In the genomic region with DNA sequence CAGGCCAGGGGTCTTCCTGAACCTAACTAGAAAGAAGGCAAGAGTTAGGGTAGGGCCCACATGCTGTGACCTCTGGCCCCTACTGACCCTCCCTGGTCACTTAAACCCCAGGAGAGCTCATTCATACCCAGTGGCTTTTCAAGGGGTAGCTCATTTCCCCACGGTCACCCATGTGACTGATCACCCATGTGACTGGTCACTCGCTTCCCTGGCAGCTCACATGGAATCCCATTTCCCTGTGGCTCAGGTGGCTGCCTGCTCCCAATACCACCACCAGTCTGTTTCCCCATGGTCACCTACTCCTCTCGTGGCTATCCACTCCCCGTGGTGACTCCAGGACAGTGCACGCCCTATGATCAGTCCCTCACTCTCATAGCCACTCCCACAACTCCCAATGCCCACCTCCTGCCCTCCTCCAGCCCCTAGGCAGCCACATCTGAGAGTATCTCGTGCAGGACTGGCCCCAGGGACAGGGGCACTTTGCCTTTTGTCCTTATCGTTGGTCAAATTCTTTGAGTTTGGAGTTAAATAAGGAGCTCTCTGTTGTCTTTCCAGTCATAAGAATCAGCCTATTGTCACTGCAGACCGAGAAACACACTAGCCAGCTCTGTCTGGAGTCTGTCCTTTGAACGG, we compare ENCODE assay signal across 10 mouse cellular contexts. TPM values are rescaled to one million over a fixed set of nuclear protein-coding genes. Genes with fewer than 3 reads are reported as not detected.
DNase-seq lines count a peak whose midpoint lies in the region; ATAC-seq and TF ChIP-seq lines count a peak whose summit lies in the region.
"Had no signal": no experiment of that assay in that cellular context is flagged by ENCODE, and none has a peak within 500 bp of the region (broad histone marks: within the 10 kb centered on the region; RNA-seq: fewer than 3 reads in every experiment).

No protein-coding gene starts in this region.

- no peaks in the 10 kb centered on the region for H3K9me3 ChIP-seq in lung, embryonic 16.5 days (ENCODE audit: control insufficient read depth, low read length)
- no peaks in the 10 kb centered on the region for H3K9me3 ChIP-seq in forebrain, embryonic 14.5 days (replicated peaks; ENCODE audit: control insufficient read depth, low read length)
- H3K9me3 ChIP-seq in neural tube, embryonic 14.5 days (ENCODE audit: control insufficient read depth, low read length): no peaks in the 10 kb centered on the region

- no peak for TF ChIP-seq EP300 in heart, adult 2 months (IDR thresholded peaks at IDR 0.05; ENCODE audit: insufficient read depth, low read depth, low read length)

- H3K27ac ChIP-seq in heart, adult 2 months: peak overlapping the region; percentile 36
- peak overlapping the region; percentile 28 for H3K27ac ChIP-seq in lung, embryonic 16.5 days (ENCODE audit: low read length)
- H3K27ac ChIP-seq in forebrain, embryonic 14.5 days (ENCODE audit: low read depth, low read length): peak overlapping the region; percentile 81
- peak overlapping the region; percentile 16; the same call in 1 of the 2 replicates for H3K27ac ChIP-seq in neural tube, embryonic 14.5 days (ENCODE audit: low read depth, low read length)

- H3K4me2 ChIP-seq in lung, embryonic 16.5 days (ENCODE audit: low read depth, low read length): no peak overlapping the region
- H3K4me2 ChIP-seq in forebrain, embryonic 14.5 days (ENCODE audit: low read length): 0 out of 2 replicates have a peak overlapping the region, but pooled peaks have one; percentile 3
- 0 out of 2 replicates have a peak overlapping the region, but pooled peaks have one; percentile 5 for H3K4me2 ChIP-seq in neural tube, embryonic 14.5 days (ENCODE audit: low read depth, low read length)

- H3K4me3 ChIP-seq in heart, adult 2 months: no peak overlapping the region
- H3K4me3 ChIP-seq in lung, embryonic 16.5 days (ENCODE audit: low read length): no peak overlapping the region
- no peak overlapping the region for H3K4me3 ChIP-seq in lung, adult 2 months (replicated peaks; ENCODE audit: extremely low read depth, low read depth, low read length)
- no peak overlapping the region for H3K4me3 ChIP-seq in forebrain, embryonic 14.5 days (ENCODE audit: low read depth, low read length)
- H3K4me3 ChIP-seq in neural tube, embryonic 14.5 days (ENCODE audit: low read depth, low read length): no peak overlapping the region

- WGBS in heart, adult 2 months: 49% methylated on average over 9 of the region's 9 CpGs
- 42% methylated on average over 9 of the region's 9 CpGs for WGBS in lung, embryonic 16.5 days
- 47% methylated on average over 9 of the region's 9 CpGs for WGBS in lung, adult 2 months
- WGBS in forebrain, embryonic 14.5 days: 38% methylated on average over 9 of the region's 9 CpGs
- 13% methylated on average over 9 of the region's 9 CpGs for WGBS in neural tube, embryonic 14.5 days

- no peak for ATAC-seq in lung, embryonic 16.5 days (ENCODE audit: low read depth)
- ATAC-seq in forebrain, embryonic 14.5 days: no peak
- no peak for ATAC-seq in neural tube, embryonic 14.5 days (ENCODE audit: low read depth)
- ATAC-seq in CD4-positive, CD25-positive, alpha-beta regulatory T cell, adult 4 months: no peak

- intact Hi-C loops in heart, adult 2 months (cut with DNase I): loop anchor here (1.0 kb wide), 1 partner anchor 17 kb away; no protein-coding TSS in a partner anchor

- peaks cover 3% of the 10 kb centered on the region for H3K79me2 ChIP-seq in heart, adult 2 months (replicated peaks; ENCODE audit: control insufficient read depth, insufficient read depth, low read length)

- TF ChIP-seq POLR2A in heart, adult 2 months (IDR thresholded peaks at IDR 0.05; ENCODE audit: insufficient read depth, low read depth, low read length): no peak
- no peak for TF ChIP-seq POLR2A in lung, adult 2 months (IDR thresholded peaks at IDR 0.05; ENCODE audit: borderline replicate concordance, extremely low read depth, low read depth, low read length)

- no peaks in the 10 kb centered on the region for H3K27me3 ChIP-seq in heart, adult 2 months (ENCODE audit: control insufficient read depth, insufficient read depth, low read length)
- no peaks in the 10 kb centered on the region for H3K27me3 ChIP-seq in lung, embryonic 16.5 days (ENCODE audit: control insufficient read depth, insufficient read depth, low read depth, low read length)
- H3K27me3 ChIP-seq in forebrain, embryonic 14.5 days (replicated peaks; ENCODE audit: control insufficient read depth, insufficient read depth, low read length): no peaks in the 10 kb centered on the region
- no peaks in the 10 kb centered on the region for H3K27me3 ChIP-seq in neural tube, embryonic 14.5 days (ENCODE audit: control insufficient read depth, insufficient read depth, low read length)

- no peak overlapping the region for H3K9ac ChIP-seq in heart, adult 2 months (ENCODE audit: low read depth, low read length)
- H3K9ac ChIP-seq in lung, embryonic 16.5 days (ENCODE audit: low read length): no peak overlapping the region
- H3K9ac ChIP-seq in forebrain, embryonic 14.5 days (ENCODE audit: low read length): no peak overlapping the region
- H3K9ac ChIP-seq in neural tube, embryonic 14.5 days (replicated peaks; ENCODE audit: low read depth, low read length): no peak overlapping the region

- peaks cover 38% of the 10 kb centered on the region for H3K4me1 ChIP-seq in heart, adult 2 months (ENCODE audit: control insufficient read depth, insufficient read depth, low read length)
- peaks cover 84% of the 10 kb centered on the region for H3K4me1 ChIP-seq in lung, embryonic 16.5 days (replicated peaks; ENCODE audit: control insufficient read depth, insufficient read depth, low read length)
- peaks cover 35% of the 10 kb centered on the region for H3K4me1 ChIP-seq in lung, adult 2 months (ENCODE audit: control insufficient read depth, insufficient read depth, low read length)
- H3K4me1 ChIP-seq in forebrain, embryonic 14.5 days (ENCODE audit: control insufficient read depth, insufficient read depth, low read length): peaks cover 57% of the 10 kb centered on the region
- H3K4me1 ChIP-seq in neural tube, embryonic 14.5 days (ENCODE audit: control insufficient read depth, insufficient read depth, low read length): peaks cover 73% of the 10 kb centered on the region

- no peak for DNase-seq in heart, adult 2 months
- DNase-seq in heart, adult 8-10 months (ENCODE audit: low spot score): no peak
- DNase-seq in lung, adult 2 months: no peak
- no peak for DNase-seq in forebrain, embryonic 14.5 days (ENCODE audit: low spot score)
- DNase-seq in kidney, adult 11 months: no peak
- DNase-seq: B cell, adult 2 months had no signal

- H3K36me3 ChIP-seq in heart, adult 2 months (ENCODE audit: control insufficient read depth, insufficient read depth, low read length): no peaks in the 10 kb centered on the region
- no peaks in the 10 kb centered on the region for H3K36me3 ChIP-seq in lung, embryonic 16.5 days (ENCODE audit: control insufficient read depth, insufficient read depth, low read length)
- H3K36me3 ChIP-seq in forebrain, embryonic 14.5 days (ENCODE audit: control insufficient read depth, insufficient read depth, low read length): no peaks in the 10 kb centered on the region
- H3K36me3 ChIP-seq in neural tube, embryonic 14.5 days (ENCODE audit: control insufficient read depth, insufficient read depth, low read length): no peaks in the 10 kb centered on the region

- TF ChIP-seq CTCF in heart, adult 2 months (IDR thresholded peaks at IDR 0.05): no peak
- no peak for TF ChIP-seq CTCF in lung, adult 2 months (IDR thresholded peaks at IDR 0.05; ENCODE audit: insufficient read depth, low read length)

RNA-seq across cellular contexts. Expression of gene Pmepa1, which starts 17.8 kb away (rescaled TPM):
- total RNA-seq in heart, adult 2 months (2021): 10 to 100 TPM; 28.4 to 31.4 TPM
- polyA plus RNA-seq in heart, adult 2 months (2012; rRNA removed): 37.4 and 41.7 TPM in 2 replicates
- total RNA-seq in heart, adult 8-10 months (2022): 10 to 100 TPM; 24.5 to 31.5 (median 27.0) TPM
- polyA plus RNA-seq in lung, embryonic 16.5 days (2015; fragmentation: Nextera tagmentation; extraction: Ambion mirVana): 7.0 and 7.5 TPM in 2 replicates
- polyA plus RNA-seq in lung, adult 2 months (2012; rRNA removed): 96.2 and 97.7 TPM in 2 replicates
- 6.9 and 8.8 TPM in 2 replicates for polyA plus RNA-seq in forebrain, embryonic 14.5 days (2014; fragmentation: Nextera tagmentation; extraction: Ambion mirVana)
- polyA plus RNA-seq in neural tube, embryonic 14.5 days (2014; fragmentation: Nextera tagmentation; extraction: Ambion mirVana): 5.6 and 6.8 TPM in 2 replicates
- 10 to 100 TPM; 10.4 to 12.7 TPM for polyA plus RNA-seq in CD4-positive, CD25-positive, alpha-beta regulatory T cell, adult 4 months (2017; shearing (Covaris generic))

RNA-seq across cellular contexts. Expression of gene Zbp1, which starts 39.9 kb away (rescaled TPM):
- under 1 TPM; 0.47 to 0.91 TPM for total RNA-seq in heart, adult 2 months (2021)
- polyA plus RNA-seq in heart, adult 2 months (2012; rRNA removed): 1.2 and 1.8 TPM in 2 replicates
- total RNA-seq in heart, adult 8-10 months (2022): under 1 TPM in 3 of 4 experiments, not detected in 1; 0.31 to 0.52 (median 0.46) TPM
- polyA plus RNA-seq in lung, embryonic 16.5 days (2015; fragmentation: Nextera tagmentation; extraction: Ambion mirVana): 0.55 and 1.8 TPM in 2 replicates
- polyA plus RNA-seq in lung, adult 2 months (2012; rRNA removed): 4.8 and 5.7 TPM in 2 replicates
- polyA plus RNA-seq in forebrain, embryonic 14.5 days (2014; fragmentation: Nextera tagmentation; extraction: Ambion mirVana): not detected in 2 replicates
- polyA plus RNA-seq in neural tube, embryonic 14.5 days (2014; fragmentation: Nextera tagmentation; extraction: Ambion mirVana): 0.12 TPM in 1 of 2 replicates, not detected in the other
- 100 to 1,000 TPM in 1 of 2 experiments, 10 to 100 TPM in 1; 85.2 to 140 TPM for polyA plus RNA-seq in CD4-positive, CD25-positive, alpha-beta regulatory T cell, adult 4 months (2017; shearing (Covaris generic))
- total RNA-seq: layer of hippocampus, postnatal 25 days had no signal

Comparison
In these comparisons a context has a peak if more than half of its experiments do, and no peak if none do; other contexts are left out.
1. H3K27ac ChIP-seq: peak in every context shown above with its lines; median percentile 81 in forebrain, embryonic 14.5 days; 36 in heart, adult 2 months; 28 in lung, embryonic 16.5 days; 16 in neural tube, embryonic 14.5 days.
2. RNA of gene Zbp1, which starts 39.9 kb away (polyA plus RNA-seq): 85.2 to 140 TPM in CD4-positive, CD25-positive, alpha-beta regulatory T cell, adult 4 months; 4.8 to 5.7 TPM in lung, adult 2 months, 1.2 to 1.8 TPM in heart, adult 2 months, 0.55 to 1.8 TPM in lung, embryonic 16.5 days, 0.12 TPM in neural tube, embryonic 14.5 days and not detected in forebrain, embryonic 14.5 days; every median in the first group is over 10 times any median in the second.